Mouse (Mus musculus): ENCODE data around the gene Clip4. TPM values are rescaled to one million over a fixed set of nuclear protein-coding genes. Genes with fewer than 3 reads are reported as not detected.

The Clip4 gene
- polyA plus RNA-seq, 1 experiment from 2014 or later: 7.4 TPM

DNA sequence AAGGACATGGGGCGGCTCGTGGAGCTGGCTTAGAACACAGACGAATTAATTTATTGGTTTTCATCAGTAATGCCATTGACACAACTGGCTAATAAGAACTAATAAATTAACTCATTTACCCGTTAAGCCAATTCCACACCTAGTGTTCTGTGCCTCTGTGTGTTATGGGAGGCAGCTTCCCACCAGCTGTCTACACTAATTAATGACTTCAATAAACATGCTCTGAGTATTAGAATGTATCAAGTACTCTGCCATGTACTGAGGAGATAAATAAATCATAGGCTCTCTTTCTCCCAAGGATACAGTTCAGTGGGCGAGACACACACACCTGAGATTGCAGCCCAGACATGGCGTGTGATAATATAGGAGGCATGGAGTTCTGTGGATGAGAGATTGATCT lies 113.1 kb downstream of the Clip4 start:
- no peak overlapping the region for H3K4me2 ChIP-seq
- H3K4me1 ChIP-seq: no peaks in the 10 kb centered on the region
- no peak overlapping the region for H3K9ac ChIP-seq
- no peak overlapping the region for H3K27ac ChIP-seq
- H3K9me3 ChIP-seq (replicated peaks): no peaks in the 10 kb centered on the region
- no peaks in the 10 kb centered on the region for H3K27me3 ChIP-seq
- WGBS: 85% methylated on average over 6 of the region's 6 CpGs
- H3K4me3 ChIP-seq: no peak overlapping the region
- H3K36me3 ChIP-seq (ENCODE audit: poor library complexity, severe bottlenecking): no peaks in the 10 kb centered on the region
- no peak for ATAC-seq

DNA sequence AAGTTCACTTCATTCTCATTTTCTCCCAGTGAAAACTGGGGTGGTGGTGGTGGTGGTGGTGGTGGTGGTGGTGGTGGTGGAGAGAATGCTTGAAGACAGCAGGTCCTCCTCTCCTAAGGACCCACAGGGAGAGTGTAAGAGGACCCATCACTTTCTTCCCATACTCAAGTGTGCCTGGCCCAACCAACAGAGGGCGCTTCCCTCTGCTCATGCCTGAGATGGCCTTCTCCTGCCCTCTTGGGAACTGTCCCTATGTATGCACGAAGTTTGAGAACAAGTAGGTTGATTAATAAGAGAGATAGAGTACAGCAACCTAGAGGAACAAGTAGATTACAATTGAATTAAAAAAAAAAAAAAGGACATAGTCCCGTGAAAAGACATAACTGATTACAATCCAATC lies 140.8 kb downstream of the Clip4 start:
- H3K27ac ChIP-seq: no peak overlapping the region
- no peaks in the 10 kb centered on the region for H3K27me3 ChIP-seq

DNA sequence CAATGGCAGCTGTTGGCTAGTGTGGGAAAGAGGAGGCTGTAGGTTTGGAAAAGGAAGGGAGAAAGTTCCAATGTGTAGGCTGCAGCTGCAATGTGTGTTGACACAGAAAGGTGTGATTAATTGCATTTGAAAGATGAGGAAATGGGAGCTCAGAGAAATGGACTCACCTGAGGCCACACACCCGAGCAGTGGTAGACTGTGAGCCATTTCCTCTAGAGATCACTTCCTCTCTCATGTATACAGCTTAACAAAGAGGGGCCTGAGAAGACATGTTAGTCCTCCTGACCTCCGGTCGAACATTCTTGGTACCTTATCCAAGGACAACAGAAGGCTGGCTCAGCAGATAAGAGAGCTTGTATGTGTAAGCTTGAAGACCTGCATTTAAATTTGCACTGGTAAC lies 144.9 kb downstream of the Clip4 start:
- Histone ChIP-seq H3K27me3 (no peaks in the 10 kb centered on the region), H3K4me1 (peaks cover 3% of the 10 kb centered on the region; the same call in 1 of the 2 replicates), H3K27ac (no peak overlapping the region), H3K9ac (no peak overlapping the region), H3K4me3 (no peak overlapping the region), H3K4me2 (no peak overlapping the region), H3K36me3 (ENCODE audit: poor library complexity, severe bottlenecking) (no peaks in the 10 kb centered on the region), H3K9me3 (replicated peaks) (no peaks in the 10 kb centered on the region)
- WGBS: 90% methylated on average over 3 of the region's 3 CpGs
- ATAC-seq: no peak

More for the DNA sequence above, 140.8 kb downstream of the Clip4 start:
- Histone ChIP-seq H3K4me1 (no peaks in the 10 kb centered on the region), H3K9me3 (replicated peaks) (no peaks in the 10 kb centered on the region), H3K9ac (no peak overlapping the region), H3K4me3 (no peak overlapping the region), H3K4me2 (no peak overlapping the region), H3K36me3 (ENCODE audit: poor library complexity, severe bottlenecking) (no peaks in the 10 kb centered on the region)
- ATAC-seq: no peak
- 43% methylated on average over 3 of the region's 3 CpGs for WGBS

Other genes with a start within 250 kb of the Clip4 start
- gene Ndc80, start 241.6 kb upstream of the Clip4 start, polyA plus RNA-seq (2015; fragmentation: Nextera tagmentation; extraction: Ambion mirVana): 44.7 and 45.9 TPM in 2 replicates
- 1.4 and 2.0 TPM in 2 replicates for gene Spdya, start 216.4 kb upstream of the Clip4 start, polyA plus RNA-seq (2015; fragmentation: Nextera tagmentation; extraction: Ambion mirVana)
- gene Wdr43, start 152.6 kb upstream of the Clip4 start, polyA plus RNA-seq (2015; fragmentation: Nextera tagmentation; extraction: Ambion mirVana): 54.6 and 60.7 TPM in 2 replicates
- gene Togaram2, start 95.2 kb upstream of the Clip4 start, polyA plus RNA-seq (2015; fragmentation: Nextera tagmentation; extraction: Ambion mirVana): 0.22 and 0.52 TPM in 2 replicates
- gene Pcare, start 15.6 kb upstream of the Clip4 start, polyA plus RNA-seq (2015; fragmentation: Nextera tagmentation; extraction: Ambion mirVana): not detected in 2 replicates